Mouse (Mus musculus) limb, embryonic 14.5 days (tissue): ENCODE measurements at regions not wholly inside any gene's neighbourhood (a gene's known extent, or its start where the extent isn't known, plus 50 kb on each side); places are given as distances from the start of the nearest gene placed in this dataset.
A peak's percentile ranks its signal among the peaks of the same experiment; 100 is the strongest.

Source experiments
- ATAC-seq: fragments of 200-750 bp; cut with Nextera tagmentation; 2 replicates; pipeline ENCODE4 v1.8.0; 2017; ENCODE audit warnings: low read depth, moderate number of reproducible peaks, moderate TSS enrichment; ENCODE audit not compliant: low FRiP score
- DNase-seq: peaks from one replicate; pipeline ENCODE4 v3.0.0-alpha.2; 2015; ENCODE audit warnings: low spot score
- H3K27ac ChIP-seq: fragments of 300-500 bp; sonication (generic); replicated peaks from 2 replicates; pipeline ENCODE4 v1.5.1; 2014; ENCODE audit warnings: low read depth, mild to moderate bottlenecking, low read length, moderate library complexity, mixed read lengths
- H3K27me3 ChIP-seq: fragments of 300-500 bp; sonication (generic); 2 replicates; pipeline ENCODE4 v1.6.1; 2014; ENCODE audit warnings: low read length, mixed read lengths; ENCODE audit not compliant: control insufficient read depth, insufficient read depth
- H3K36me3 ChIP-seq: fragments of 300-500 bp; sonication (generic); 2 replicates; pipeline ENCODE4 v1.6.1; 2014; ENCODE audit warnings: mild to moderate bottlenecking, low read length, moderate library complexity, mixed read lengths; ENCODE audit not compliant: control insufficient read depth, insufficient read depth
- H3K4me1 ChIP-seq: fragments of 300-500 bp; sonication (generic); 2 replicates; pipeline ENCODE4 v1.6.1; 2014; ENCODE audit warnings: antibody characterized with exemption, low read length, mixed read lengths; ENCODE audit not compliant: control insufficient read depth, insufficient read depth
- H3K4me2 ChIP-seq: fragments of 300-500 bp; sonication (generic); replicated peaks from 2 replicates; pipeline ENCODE4 v1.6.1; 2014; ENCODE audit warnings: low read depth, mild to moderate bottlenecking, low read length, moderate library complexity; ENCODE audit not compliant: severe bottlenecking
- H3K4me3 ChIP-seq: fragments of 300-500 bp; sonication (generic); replicated peaks from 2 replicates; pipeline ENCODE4 v1.5.1; 2014; ENCODE audit warnings: low read length
- H3K9ac ChIP-seq: fragments of 300-500 bp; sonication (generic); 2 replicates; pipeline ENCODE4 v1.6.1; 2014; ENCODE audit warnings: mild to moderate bottlenecking, low read depth, low read length, moderate library complexity; ENCODE audit not compliant: severe bottlenecking
- H3K9me3 ChIP-seq: fragments of 300-500 bp; sonication (generic); 2 replicates; pipeline ENCODE4 v1.6.1; 2016; ENCODE audit warnings: low read length; ENCODE audit not compliant: control insufficient read depth
- POLR2A ChIP-seq: fragments of 200-500 bp; IDR thresholded peaks from 2 replicates; pipeline ENCODE4 v1.8.0; 2012; ENCODE audit warnings: inconsistent platforms, mild to moderate bottlenecking, moderate library complexity, borderline replicate concordance; ENCODE audit not compliant: insufficient read depth, insufficient read length; ENCODE audit errors: extremely low read depth
- WGBS: fragments of 180-500 bp; shearing (Covaris S2); extraction: QIAGEN DNeasy Blood & Tissue Kit; methylation state at CpG from one replicate; pipeline ENCODE4 v1.1.7; 2014; 5-methylcytosine and 5-hydroxymethylcytosine counted together

- DNase-seq = no peak
- ATAC-seq = no peak
- no peaks in the 10 kb centered on the region for H3K9me3 ChIP-seq
- H3K4me3 ChIP-seq = no peak overlapping the region
- WGBS = 71% methylated on average over 2 of the region's 2 CpGs
- H3K27me3 ChIP-seq = no peaks in the 10 kb centered on the region
- H3K27ac ChIP-seq = no peak overlapping the region
- no peak overlapping the region for H3K4me2 ChIP-seq
- H3K36me3 ChIP-seq = no peaks in the 10 kb centered on the region
- H3K9ac ChIP-seq = no peak overlapping the region
- H3K4me1 ChIP-seq = no peaks in the 10 kb centered on the region
- TF ChIP-seq POLR2A = no peak
Observed at GRCm38 (mm10) chr7:138149496-138149895, 248.0 kb downstream of the Tcerg1l start.

- Histone ChIP-seq H3K4me2 (no peak overlapping the region), H3K4me1 (no peaks in the 10 kb centered on the region), H3K4me3 (no peak overlapping the region), H3K36me3 (no peaks in the 10 kb centered on the region), H3K27me3 (no peaks in the 10 kb centered on the region), H3K9ac (no peak overlapping the region), H3K27ac (no peak overlapping the region), H3K9me3 (no peaks in the 10 kb centered on the region)
- 68% methylated on average over 4 of the region's 4 CpGs for WGBS
- ATAC-seq = no peak
- no peak for TF ChIP-seq POLR2A
- DNase-seq = peak; percentile 14
Observed at GRCm38 (mm10) chr7:138153455-138154167, 243.9 kb downstream of the Tcerg1l start.
